Mouse (Mus musculus): ENCODE measurements around the gene Setd2.

The Setd2 gene

GRCm38 (mm10) chr9:110654726-110655650 is 122.6 kb downstream of the Setd2 start:
- DNase-seq (ENCODE audit: extremely low spot score, low spot score): no peak

DNA sequence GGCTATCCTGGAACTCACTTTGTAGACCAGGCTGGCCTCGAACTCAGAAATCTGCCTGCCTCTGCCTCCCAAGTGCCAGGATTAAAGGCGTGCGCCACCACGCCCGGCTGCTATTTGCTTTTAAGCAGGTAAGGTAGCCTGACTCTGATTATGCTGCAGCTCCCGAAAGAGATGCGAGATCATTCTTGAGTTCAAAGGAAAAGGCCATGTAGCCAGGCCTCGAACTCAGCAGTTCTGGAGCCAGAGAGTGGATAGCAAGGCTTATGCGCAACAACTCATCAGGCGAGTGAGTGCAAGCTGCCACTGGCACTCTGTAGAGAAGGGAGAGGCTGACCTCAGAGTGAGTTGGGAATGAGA is 123.2 kb downstream of the Setd2 start:
- DNase-seq (ENCODE audit: extremely low spot score, low spot score): no peak

DNA sequence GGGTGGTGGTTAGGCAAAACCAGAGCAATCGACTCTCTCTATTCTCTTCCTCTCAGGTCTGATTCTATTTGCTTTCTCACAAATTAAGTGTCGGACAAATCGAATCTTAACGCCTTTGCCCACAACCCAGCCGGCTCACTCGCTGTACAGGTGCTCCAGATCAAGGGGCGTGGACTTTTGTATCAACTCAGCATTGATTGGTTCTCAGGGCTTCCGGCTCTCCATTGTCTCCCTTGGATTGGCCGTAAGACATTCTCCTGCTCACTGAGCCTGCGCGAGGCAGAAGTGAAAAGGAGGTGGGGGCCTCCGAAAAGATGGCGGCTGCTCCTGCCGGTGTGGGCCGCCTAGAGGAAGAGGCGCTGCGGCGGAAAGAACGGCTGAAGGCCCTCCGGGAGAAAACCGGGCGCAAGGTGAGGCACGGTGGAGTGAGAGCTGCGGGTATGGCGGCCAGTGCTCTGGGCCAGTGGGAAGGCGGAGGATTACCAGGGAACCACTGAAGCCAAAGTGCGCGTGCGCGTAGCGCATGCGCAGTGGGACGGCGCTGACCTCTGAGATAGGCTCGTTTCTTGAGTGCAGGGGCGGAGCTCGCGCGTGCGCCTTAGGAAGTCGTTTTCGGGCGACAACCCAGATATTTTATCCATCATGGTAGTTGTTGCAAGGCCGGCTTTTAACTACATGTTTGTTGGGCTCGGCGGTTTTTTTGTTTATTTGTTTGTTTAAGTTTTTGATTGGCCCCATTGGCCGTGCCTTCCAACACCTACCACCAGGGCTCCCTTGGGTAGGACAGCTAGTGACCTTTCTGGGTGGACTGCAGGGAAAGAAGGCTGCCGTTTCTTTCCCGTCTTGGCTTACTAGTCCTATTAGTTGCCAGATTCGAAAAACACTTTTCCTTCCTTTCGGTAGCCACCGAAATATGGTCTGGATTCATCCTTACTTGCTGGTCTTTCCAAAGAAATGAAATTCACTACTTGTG is 124.1 kb downstream of the Setd2 start, which contains the start of gene Ccdc12:
Gene Ccdc12 (plus strand): TSS at position 255 of the 973 bp plus-strand sequence.
- DNase-seq (ENCODE audit: extremely low spot score, low spot score): peak; percentile 96

GRCm38 (mm10) chr9:110657474-110658078 is 125.2 kb downstream of the Setd2 start:
- no peak for DNase-seq (ENCODE audit: extremely low spot score, low spot score)

DNA sequence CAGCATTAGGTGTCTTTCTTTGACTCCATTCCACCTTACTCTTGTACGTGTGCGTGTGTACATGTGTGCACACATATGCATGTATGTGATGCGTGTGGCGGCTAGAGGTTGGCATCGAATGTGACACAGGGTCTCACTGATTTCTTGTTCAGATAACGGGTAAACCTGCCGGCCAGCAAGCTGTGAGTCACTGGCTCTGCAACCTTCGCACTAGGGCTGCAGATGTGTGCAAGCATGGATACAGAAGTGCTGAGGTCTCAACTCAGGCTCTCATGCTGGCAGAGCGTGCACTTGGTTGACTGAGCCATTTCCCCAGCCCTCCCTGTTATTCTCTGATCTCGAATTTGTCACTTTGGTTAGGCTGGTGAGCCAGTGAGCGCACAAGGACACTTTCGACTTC is 127.1 kb downstream of the Setd2 start:
- no peak for DNase-seq (ENCODE audit: extremely low spot score, low spot score)

DNA sequence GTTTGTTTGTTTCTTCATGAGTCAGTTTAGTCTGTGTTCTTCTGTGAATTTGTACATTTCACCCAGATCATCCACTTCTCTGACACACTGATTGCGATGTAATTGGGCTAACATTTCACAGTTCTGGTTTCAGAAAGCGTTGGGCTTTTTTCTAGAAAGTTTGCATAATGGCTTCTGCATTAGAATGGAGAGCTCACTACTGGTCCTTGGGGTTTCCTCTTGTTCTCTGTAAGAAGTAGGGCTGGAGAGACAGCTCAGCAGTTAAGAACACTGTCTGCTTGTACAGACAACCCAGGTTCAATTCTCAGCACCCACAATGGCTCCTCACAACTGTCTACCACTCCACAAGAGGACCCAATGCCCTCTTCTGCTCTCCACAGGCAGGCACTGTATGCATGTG is 127.8 kb downstream of the Setd2 start:
- DNase-seq (ENCODE audit: extremely low spot score, low spot score): no peak

- no peak for DNase-seq (ENCODE audit: extremely low spot score, low spot score)
Measured at GRCm38 (mm10) chr9:110660856-110661612, 128.6 kb downstream of the Setd2 start.

- DNase-seq (ENCODE audit: extremely low spot score, low spot score): no peak
Measured at GRCm38 (mm10) chr9:110662844-110663243, 130.4 kb downstream of the Setd2 start.

DNA sequence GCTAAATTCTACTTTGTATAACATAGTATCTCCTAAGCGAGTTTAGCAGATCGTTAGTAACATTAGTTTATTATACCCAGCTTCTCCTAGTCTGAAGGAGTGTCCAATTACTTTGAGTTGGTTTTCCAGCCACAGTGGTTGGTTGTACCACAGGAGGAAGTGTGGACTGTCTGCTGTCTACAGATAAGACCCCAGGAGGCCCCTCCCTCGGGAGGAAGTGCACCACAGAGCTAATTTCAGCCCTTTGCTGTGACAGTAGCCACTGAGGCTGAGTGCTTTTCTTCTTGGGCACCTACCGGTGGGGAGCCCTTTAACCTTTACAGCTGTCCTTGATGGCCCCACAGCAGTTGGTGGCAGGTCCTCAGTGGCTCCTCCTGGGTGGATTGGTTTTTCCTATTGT is 133.5 kb downstream of the Setd2 start:
- no peak for DNase-seq (ENCODE audit: extremely low spot score, low spot score)

DNA sequence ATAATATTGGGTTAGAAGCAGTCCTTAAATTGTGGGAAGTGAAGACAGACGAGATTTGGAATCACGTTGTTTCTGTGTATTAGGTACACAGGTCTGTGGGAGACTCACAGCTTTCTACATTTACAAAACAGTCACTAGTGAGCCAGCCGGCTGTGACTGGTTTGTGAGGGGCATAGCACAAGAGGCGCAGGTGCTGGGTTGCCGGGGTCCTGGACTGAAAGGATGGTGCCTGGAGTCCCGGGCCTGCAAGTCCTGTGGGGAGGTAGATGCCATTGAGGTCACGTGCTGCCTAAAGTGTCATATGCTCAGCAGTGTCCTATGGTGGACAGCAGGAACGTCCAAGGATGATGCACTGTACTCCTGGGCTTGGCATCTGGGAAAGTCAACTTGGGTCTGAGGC is 134.0 kb downstream of the Setd2 start:
- DNase-seq (ENCODE audit: extremely low spot score, low spot score): no peak

DNA sequence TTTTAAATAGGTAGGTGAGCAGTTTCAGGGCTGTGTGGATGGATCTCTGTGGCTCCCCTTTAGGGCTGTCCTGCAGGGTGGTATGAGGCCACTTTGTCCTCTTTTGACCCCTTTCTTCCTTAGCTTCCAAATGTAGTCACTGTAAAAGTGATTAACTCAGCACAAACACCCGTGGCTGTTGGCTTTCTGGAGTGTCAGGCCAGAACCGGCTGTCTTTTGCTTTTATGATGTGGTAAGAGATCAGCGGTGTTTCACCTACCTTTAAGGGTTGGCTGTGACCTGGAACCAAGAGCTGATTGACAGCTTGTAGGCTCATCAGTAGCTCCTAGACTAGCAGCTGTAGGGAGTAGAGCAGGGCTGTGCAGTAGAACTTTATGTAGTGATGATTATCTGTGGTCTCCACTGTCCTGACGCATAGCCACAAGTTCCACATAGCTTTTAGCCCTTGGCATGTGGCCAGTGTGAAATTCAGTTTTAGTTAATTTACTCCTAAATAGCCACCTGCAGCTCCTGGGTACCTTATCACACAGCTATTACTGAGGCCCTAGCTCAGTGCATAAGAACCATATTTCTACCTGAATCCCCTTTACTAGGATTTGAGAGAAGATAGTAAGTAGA is 134.9 kb downstream of the Setd2 start:
- no peak for DNase-seq (ENCODE audit: extremely low spot score, low spot score)
